Mouse (Mus musculus) lung, postnatal 0 days (tissue): ENCODE data around the gene Ergic1.

Experiments used
- CTCF ChIP-seq: IDR thresholded peaks from 2 replicates; pipeline ENCODE4 v1.5.1; 2016; ENCODE audit warnings: antibody characterized with exemption, mild to moderate bottlenecking
- EP300 ChIP-seq: IDR thresholded peaks from 2 replicates; pipeline ENCODE4 v1.6.1; 2016; ENCODE audit warnings: antibody characterized with exemption, mild to moderate bottlenecking, control low read depth

DNA sequence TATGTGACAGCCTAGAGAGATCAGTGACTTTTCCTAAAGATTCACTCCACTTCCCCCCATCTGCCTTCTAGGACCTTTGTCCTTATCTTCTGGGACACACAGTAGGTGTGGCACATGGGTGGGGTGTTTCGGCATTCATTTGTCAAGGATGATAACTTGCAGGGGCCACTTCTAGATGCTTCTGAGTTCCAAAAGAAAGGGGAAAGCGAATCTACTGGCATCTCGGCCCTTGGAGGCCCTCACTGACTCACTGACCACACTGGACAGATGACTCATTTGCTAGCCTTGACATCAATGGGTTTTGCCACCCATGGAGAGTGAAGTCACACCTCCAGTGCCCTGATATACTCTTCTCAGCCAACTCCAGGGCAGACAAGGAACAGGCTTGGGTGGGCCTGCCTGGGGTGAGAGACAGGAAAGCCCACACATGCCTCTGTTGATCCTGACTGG lies 46.7 kb upstream of the Ergic1 start:
- TF ChIP-seq CTCF (no peak), EP300 (peak; percentile 59)
